Mouse (Mus musculus) bone marrow, adult 2 months (tissue): Measurements from ENCODE around the gene Ang2.

Source experiments
- CTCF ChIP-seq: fragments of 200-500 bp; IDR thresholded peaks from 2 replicates; pipeline ENCODE4 v1.5.1; 2011; ENCODE audit warnings: low read length, control low read depth; ENCODE audit not compliant: control insufficient read depth, insufficient read depth
- POLR2A ChIP-seq: fragments of 200-500 bp; IDR thresholded peaks from 2 replicates; pipeline ENCODE4 v1.6.1; 2011; ENCODE audit warnings: low read depth, mild to moderate bottlenecking, control low read depth, low read length, borderline replicate concordance; ENCODE audit not compliant: control insufficient read depth

- TF ChIP-seq POLR2A (no peak), CTCF (no peak)
Observed at GRCm38 (mm10) chr14:51200054-51200453, 1.1 kb upstream of the Ang2 start.
